In genomic region chr7:34798441-34799403, GRCm38 (mm10) we compare ENCODE assay signal across 8 mouse cellular contexts. TPM values are rescaled to one million over a fixed set of nuclear protein-coding genes. Genes with fewer than 3 reads are reported as not detected.
DNase-seq lines count a peak whose midpoint lies in the region; ATAC-seq and TF ChIP-seq lines count a peak whose summit lies in the region.
"Had no signal": no experiment of that assay in that cellular context is flagged by ENCODE, and none has a peak within 500 bp of the region (broad histone marks: within the 10 kb centered on the region; RNA-seq: fewer than 3 reads in every experiment).

No protein-coding gene starts in this region.

- peaks cover 10% of the 10 kb centered on the region for H3K4me1 ChIP-seq in ES-Bruce4 (ENCODE audit: control insufficient read depth, insufficient read depth, low read length)
- peaks cover 34% of the 10 kb centered on the region for H3K4me1 ChIP-seq in forebrain, embryonic 13.5 days
- peaks cover 18% of the 10 kb centered on the region for H3K4me1 ChIP-seq in kidney, postnatal 0 days (replicated peaks; ENCODE audit: insufficient read depth, low read length)
- H3K4me1 ChIP-seq in stomach, embryonic 14.5 days (ENCODE audit: control insufficient read depth, insufficient read depth, low read length) = peaks cover 22% of the 10 kb centered on the region

- no peaks in the 10 kb centered on the region for H3K9me3 ChIP-seq in ES-Bruce4 (replicated peaks; ENCODE audit: control insufficient read depth, insufficient read depth, low read length, poor library complexity, severe bottlenecking)
- H3K9me3 ChIP-seq in forebrain, embryonic 13.5 days (replicated peaks) = no peaks in the 10 kb centered on the region
- H3K9me3 ChIP-seq in kidney, postnatal 0 days (replicated peaks; ENCODE audit: low read length) = no peaks in the 10 kb centered on the region
- H3K9me3 ChIP-seq in stomach, embryonic 14.5 days (ENCODE audit: control insufficient read depth, low read depth, low read length) = no peaks in the 10 kb centered on the region

- H3K4me2 ChIP-seq in forebrain, embryonic 13.5 days = peak overlapping the region; percentile 34
- H3K4me2 ChIP-seq in kidney, postnatal 0 days (ENCODE audit: low read length) = peak overlapping the region; percentile 37
- peak overlapping the region; percentile 8 for H3K4me2 ChIP-seq in stomach, embryonic 14.5 days (replicated peaks; ENCODE audit: low read depth, low read length)

- no peak for TF ChIP-seq POLR2A in ES-Bruce4 (IDR thresholded peaks at IDR 0.05; ENCODE audit: insufficient read depth, low read length)

- DNase-seq in 3T3-L1 (ENCODE audit: low read depth, low spot score) = peak; percentile 2
- DNase-seq in kidney, postnatal 0 days (ENCODE audit: low spot score) = peak; percentile 67
- DNase-seq in left cerebral cortex, adult 18-20 months (ENCODE audit: low spot score in 2 of 2) = no peak
- DNase-seq in frontal cortex, postnatal 25 days (ENCODE audit: low spot score in 2 of 2) = no peak

- TF ChIP-seq EP300 in ES-Bruce4 (IDR thresholded peaks at IDR 0.05; ENCODE audit: insufficient read depth, low read depth, low read length) = peak; percentile 64

- no peak for TF ChIP-seq CTCF in ES-Bruce4 (IDR thresholded peaks at IDR 0.05; ENCODE audit: low read depth, low read length)
- no peak for TF ChIP-seq CTCF in kidney, postnatal 0 days (IDR thresholded peaks at IDR 0.05; ENCODE audit: low read depth)

- peak overlapping the region; percentile 54 for H3K27ac ChIP-seq in ES-Bruce4 (ENCODE audit: insufficient read depth, low read length)
- H3K27ac ChIP-seq in forebrain, embryonic 13.5 days = peak overlapping the region; percentile 72
- no peak overlapping the region for H3K27ac ChIP-seq in kidney, postnatal 0 days
- peak overlapping the region; percentile 4; the same call in 1 of the 2 replicates for H3K27ac ChIP-seq in stomach, embryonic 14.5 days (ENCODE audit: low read length)

- no peak overlapping the region for H3K9ac ChIP-seq in ES-Bruce4 (ENCODE audit: low read depth, poor library complexity, severe bottlenecking)
- H3K9ac ChIP-seq in forebrain, embryonic 13.5 days = no peak overlapping the region
- H3K9ac ChIP-seq in kidney, postnatal 0 days (ENCODE audit: low read depth, low read length) = 0 out of 2 replicates have a peak overlapping the region, but pooled peaks have one; percentile 5
- no peak overlapping the region for H3K9ac ChIP-seq in stomach, embryonic 14.5 days (replicated peaks; ENCODE audit: low read depth, low read length)

- H3K27me3 ChIP-seq in ES-Bruce4 (ENCODE audit: control insufficient read depth, insufficient read depth, low read length, poor library complexity, severe bottlenecking) = no peaks in the 10 kb centered on the region
- no peaks in the 10 kb centered on the region for H3K27me3 ChIP-seq in forebrain, embryonic 13.5 days
- H3K27me3 ChIP-seq in kidney, postnatal 0 days (ENCODE audit: insufficient read depth, low read length) = no peaks in the 10 kb centered on the region
- no peaks in the 10 kb centered on the region for H3K27me3 ChIP-seq in stomach, embryonic 14.5 days (ENCODE audit: control insufficient read depth, insufficient read depth, low read length)

- H3K4me3 ChIP-seq in ES-Bruce4 (ENCODE audit: low read depth, low read length) = no peak overlapping the region
- no peak overlapping the region for H3K4me3 ChIP-seq in forebrain, embryonic 13.5 days
- no peak overlapping the region for H3K4me3 ChIP-seq in kidney, postnatal 0 days (replicated peaks; ENCODE audit: low read depth, low read length)
- no peak overlapping the region for H3K4me3 ChIP-seq in stomach, embryonic 14.5 days (ENCODE audit: low read depth, low read length)
- H3K4me3 ChIP-seq: myocyte had no signal

- WGBS in forebrain, embryonic 13.5 days = 6% methylated on average over 11 of the region's 11 CpGs
- 2% methylated on average over 11 of the region's 11 CpGs for WGBS in kidney, postnatal 0 days
- WGBS in stomach, embryonic 14.5 days = 3% methylated on average over 11 of the region's 11 CpGs

- no peaks in the 10 kb centered on the region for H3K36me3 ChIP-seq in ES-Bruce4 (ENCODE audit: control insufficient read depth, insufficient read depth, low read length, poor library complexity, severe bottlenecking)
- no peaks in the 10 kb centered on the region for H3K36me3 ChIP-seq in forebrain, embryonic 13.5 days (ENCODE audit: poor library complexity, severe bottlenecking)
- no peaks in the 10 kb centered on the region for H3K36me3 ChIP-seq in kidney, postnatal 0 days (ENCODE audit: insufficient read depth, low read length)
- H3K36me3 ChIP-seq in stomach, embryonic 14.5 days (ENCODE audit: control insufficient read depth, insufficient read depth, low read length) = no peaks in the 10 kb centered on the region

- ATAC-seq in forebrain, embryonic 13.5 days = peak; percentile 76
- ATAC-seq in kidney, postnatal 0 days (replicated peaks; ENCODE audit: low FRiP score, low read depth) = no peak; the same call in 1 of the 2 replicates
- ATAC-seq in stomach, embryonic 14.5 days (ENCODE audit: insufficient number of reproducible peaks, insufficient read depth, low FRiP score, low read depth) = peak; percentile 26; the same call in 1 of the 2 replicates

RNA-seq across cellular contexts. Expression of gene Chst8, which starts 13.8 kb away (rescaled TPM):
- polyA plus RNA-seq in ES-Bruce4 (2011; ENCODE audit: insufficient read depth, insufficient read length, low read depth, missing spikeins) = 4.8 and 5.4 TPM in 2 replicates
- 9.7 and 16.4 TPM in 2 replicates for polyA plus RNA-seq in forebrain, embryonic 13.5 days (2015; fragmentation: Nextera tagmentation; extraction: Ambion mirVana)
- polyA plus RNA-seq in kidney, postnatal 0 days (2015; fragmentation: Nextera tagmentation; extraction: Ambion mirVana) = 14.1 and 16.8 TPM in 2 replicates
- 2.5 and 4.1 TPM in 2 replicates for polyA plus RNA-seq in stomach, embryonic 14.5 days (2014; fragmentation: Nextera tagmentation; extraction: Ambion mirVana)
- total RNA-seq in left cerebral cortex, adult 18-20 months (2021) = 10 to 100 TPM; 22.4 to 27.9 TPM
- polyA plus RNA-seq: myocyte had no signal

Comparison
In these comparisons a context has a peak if more than half of its experiments do, and no peak if none do; other contexts are left out.
1. DNase-seq: peak in 3T3-L1 (single experiment) and kidney, postnatal 0 days (single experiment); none in left cerebral cortex, adult 18-20 months (0 of 2) and frontal cortex, postnatal 25 days (0 of 2).
2. Peak in every context shown above with its lines, with median percentiles within 50 percentile points of each other: H3K4me2 ChIP-seq.